ENCODE assay signal across 19 mouse cellular contexts in the genomic region with DNA sequence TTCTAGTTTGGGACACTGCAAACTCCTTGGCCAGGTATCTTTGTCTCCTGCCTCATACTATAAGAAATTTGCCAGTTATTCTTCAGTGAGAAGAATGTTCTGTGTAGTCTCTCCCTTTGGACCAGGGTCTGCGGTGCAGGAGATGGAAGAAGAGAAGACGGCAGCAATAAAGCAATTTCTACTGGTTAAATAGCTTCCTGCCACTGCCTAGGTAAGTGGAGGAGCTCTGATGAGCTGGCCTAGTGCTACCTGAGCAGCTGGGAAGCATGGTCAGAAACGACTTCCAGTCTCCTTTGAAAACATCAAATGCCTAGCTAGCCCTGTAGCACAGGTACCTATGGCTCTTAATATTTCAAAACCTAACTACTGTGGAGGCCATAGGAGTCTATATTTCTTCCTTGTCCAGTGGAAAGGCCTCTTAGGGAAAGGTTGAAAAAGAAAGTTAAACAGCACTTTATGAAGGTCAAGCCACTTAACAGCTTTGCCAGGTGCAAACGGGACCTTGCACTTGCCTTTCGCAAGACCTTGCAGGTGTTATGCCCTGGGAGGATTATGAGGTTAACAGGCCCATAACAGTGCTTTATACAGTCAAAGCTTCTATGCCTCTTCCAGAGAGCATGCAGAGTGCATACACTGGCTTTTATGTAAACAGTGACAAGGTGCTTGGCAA.
DNase-seq lines count a peak whose midpoint lies in the region; ATAC-seq and TF ChIP-seq lines count a peak whose summit lies in the region.
"Had no signal": no experiment of that assay in that cellular context is flagged by ENCODE, and none has a peak within 500 bp of the region (broad histone marks: within the 10 kb centered on the region; RNA-seq: fewer than 3 reads in every experiment).

No protein-coding gene starts in this region.

- ATAC-seq in kidney, embryonic 15.5 days (replicated peaks; ENCODE audit: low FRiP score) = no peak
- 0 out of 2 replicates have a peak, but pooled peaks have one; percentile 59 for ATAC-seq in limb, embryonic 12.5 days (ENCODE audit: insufficient number of reproducible peaks, insufficient read depth, low FRiP score, low TSS enrichment, low read depth)
- ATAC-seq: forebrain, embryonic 14.5 days; hindbrain, postnatal 0 days; midbrain, embryonic 16.5 days had no signal

- H3K9me3 ChIP-seq in kidney, embryonic 15.5 days (replicated peaks) = no peaks in the 10 kb centered on the region
- H3K9me3 ChIP-seq in limb, embryonic 12.5 days = no peaks in the 10 kb centered on the region
- H3K9me3 ChIP-seq: embryonic facial prominence, embryonic 12.5 days had no signal

- intact Hi-C loops in left cerebral cortex, postnatal 36 days (cut with DNase I) = no loop called here

- WGBS in kidney, adult 2 months = 46% methylated on average over 5 of the region's 5 CpGs
- WGBS in kidney, embryonic 15.5 days = 60% methylated on average over 5 of the region's 5 CpGs
- 37% methylated on average over 5 of the region's 5 CpGs for WGBS in limb, embryonic 12.5 days

- no peak overlapping the region for H3K4me3 ChIP-seq in kidney, adult 2 months (ENCODE audit: insufficient read depth, low read depth, low read length)
- no peak overlapping the region for H3K4me3 ChIP-seq in kidney, embryonic 15.5 days (replicated peaks)
- H3K4me3 ChIP-seq in limb, embryonic 12.5 days (replicated peaks) = no peak overlapping the region
- H3K4me3 ChIP-seq: embryonic facial prominence, embryonic 12.5 days; erythroblast, embryonic 14.5 days had no signal

- no peak overlapping the region for H3K27ac ChIP-seq in kidney, adult 2 months (ENCODE audit: insufficient read depth, low read depth, low read length)
- no peak overlapping the region for H3K27ac ChIP-seq in kidney, embryonic 15.5 days
- H3K27ac ChIP-seq in limb, embryonic 12.5 days = no peak overlapping the region
- H3K27ac ChIP-seq: embryonic facial prominence, embryonic 12.5 days; hindbrain, postnatal 0 days had no signal

- H3K4me1 ChIP-seq in kidney, adult 2 months (ENCODE audit: control insufficient read depth, insufficient read depth, low read length) = no peaks in the 10 kb centered on the region
- no peaks in the 10 kb centered on the region for H3K4me1 ChIP-seq in kidney, embryonic 15.5 days
- peaks cover 4% of the 10 kb centered on the region; the same call in 1 of the 2 replicates for H3K4me1 ChIP-seq in limb, embryonic 12.5 days (replicated peaks)
- H3K4me1 ChIP-seq: embryonic facial prominence, embryonic 12.5 days had no signal

- no peak overlapping the region for H3K9ac ChIP-seq in kidney, embryonic 15.5 days
- no peak overlapping the region for H3K9ac ChIP-seq in limb, embryonic 12.5 days (replicated peaks)
- H3K9ac ChIP-seq: embryonic facial prominence, embryonic 12.5 days had no signal

- TF ChIP-seq POLR2A in kidney, adult 2 months (IDR thresholded peaks at IDR 0.05; ENCODE audit: low read depth, low read length) = no peak

- no peaks in the 10 kb centered on the region for H3K36me3 ChIP-seq in kidney, adult 2 months (ENCODE audit: control insufficient read depth, insufficient read depth, low read length)
- H3K36me3 ChIP-seq in kidney, embryonic 15.5 days = no peaks in the 10 kb centered on the region
- no peaks in the 10 kb centered on the region for H3K36me3 ChIP-seq in limb, embryonic 12.5 days
- H3K36me3 ChIP-seq: embryonic facial prominence, embryonic 12.5 days had no signal

- H3K4me2 ChIP-seq in kidney, embryonic 15.5 days = no peak overlapping the region
- H3K4me2 ChIP-seq in limb, embryonic 12.5 days = no peak overlapping the region
- H3K4me2 ChIP-seq: embryonic facial prominence, embryonic 12.5 days had no signal

- no peaks in the 10 kb centered on the region for H3K27me3 ChIP-seq in kidney, adult 2 months (replicated peaks; ENCODE audit: control insufficient read depth, insufficient read depth, low read length)
- H3K27me3 ChIP-seq in kidney, embryonic 15.5 days = no peaks in the 10 kb centered on the region
- H3K27me3 ChIP-seq in limb, embryonic 12.5 days = no peaks in the 10 kb centered on the region
- H3K27me3 ChIP-seq: embryonic facial prominence, embryonic 12.5 days had no signal

- peak; percentile 14 for DNase-seq in kidney, adult 2 months
- DNase-seq in forelimb bud, embryonic 11.5 days (ENCODE audit: low read depth, low spot score) = peak; percentile 43
- peak; percentile 20 for DNase-seq in lung, postnatal 10 days
- DNase-seq in cerebellum, adult 18-20 months = no peak
- DNase-seq in left cerebral cortex, postnatal 36 days (ENCODE audit: low spot score in 2 of 2) = no peak
- DNase-seq in cerebellum, postnatal 36 days = no peak
- DNase-seq: adrenal gland, postnatal 25 days; B cell, adult 2 months; cerebellum, adult 11 months; cerebellum, postnatal 25 days; gastrocnemius, postnatal 25 days; thymus, postnatal 14 days had no signal

- TF ChIP-seq CTCF in kidney, adult 2 months (conservative IDR thresholded peaks at IDR 0.05; ENCODE audit: insufficient read depth, insufficient read length, low read depth, low read length) = no peak

Comparison
In these comparisons a context has a peak if more than half of its experiments do, and no peak if none do; other contexts are left out.
1. DNase-seq: peak in kidney, adult 2 months (single experiment), forelimb bud, embryonic 11.5 days (single experiment) and lung, postnatal 10 days (single experiment); none in cerebellum, adult 18-20 months (0 of 2), left cerebral cortex, postnatal 36 days (0 of 2) and cerebellum, postnatal 36 days (0 of 2).